Mouse (Mus musculus) thymus, adult 2 months (tissue): Measurements from ENCODE around the gene Ube2g2.

Experiments
- CTCF ChIP-seq: fragments of 200-500 bp; IDR thresholded peaks from 2 replicates; pipeline ENCODE4 v1.5.1; 2012; ENCODE audit warnings: mild to moderate bottlenecking, control low read depth, low read length, moderate library complexity, borderline replicate concordance; ENCODE audit not compliant: control insufficient read depth, poor library complexity, insufficient read depth; ENCODE audit errors: extremely low read depth
- POLR2A ChIP-seq: fragments of 200-500 bp; IDR thresholded peaks from 2 replicates; pipeline ENCODE4 v1.6.1; 2012; ENCODE audit warnings: mild to moderate bottlenecking, low read length, control low read depth, moderate library complexity; ENCODE audit not compliant: control insufficient read depth, poor library complexity, insufficient read depth; ENCODE audit errors: extremely low read depth

- TF ChIP-seq CTCF: no peak
- no peak for TF ChIP-seq POLR2A
Observed at GRCm38 (mm10) chr10:77589749-77590148, 32.3 kb upstream of the Ube2g2 start.
